Mouse (Mus musculus): Measurements from ENCODE around the gene Gfra1. TPM values are rescaled to one million over a fixed set of nuclear protein-coding genes. Genes with fewer than 3 reads are reported as not detected.
A peak's percentile ranks its signal among the peaks of the same experiment; 100 is the strongest.

The Gfra1 gene
- total RNA-seq, 1 experiment = 3.5 TPM

DNA sequence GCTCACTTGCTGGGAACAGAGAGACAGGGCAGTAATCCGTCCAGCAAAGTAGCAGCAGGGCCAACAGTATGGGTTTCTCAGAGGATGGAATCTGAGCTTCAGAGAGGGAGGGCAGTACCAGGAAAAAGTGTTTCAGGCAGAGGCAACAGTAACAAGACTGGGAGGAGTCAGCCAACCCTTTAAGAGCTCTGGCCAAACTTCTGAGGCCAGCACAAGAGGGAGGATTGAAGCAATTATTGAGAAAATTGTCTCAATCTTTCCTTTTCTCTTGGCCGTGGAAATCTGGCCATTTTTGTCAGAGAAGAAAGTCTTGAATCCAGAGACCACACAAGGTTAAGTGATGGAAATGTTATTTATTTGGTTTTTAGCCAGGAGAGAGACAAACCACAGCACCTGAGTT is 31.0 kb upstream of the Gfra1 start:
- H3K4me3 ChIP-seq (ENCODE audit: insufficient read depth in 1 of 2, low read depth in 1 of 2, low read length in 2 of 2, poor library complexity in 1 of 2, severe bottlenecking in 1 of 2) = no peak overlapping the region
- no peak overlapping the region for H3K27ac ChIP-seq (ENCODE audit: insufficient read depth, low read depth, low read length, poor library complexity, severe bottlenecking)
- DNase-seq (ENCODE audit: low read depth, low spot score) = no peak
- no peak overlapping the region for H3K9ac ChIP-seq (ENCODE audit: insufficient read depth, low read depth, low read length, poor library complexity, severe bottlenecking)
- H3K36me3 ChIP-seq (ENCODE audit: control insufficient read depth, insufficient read depth, low read length, poor library complexity, severe bottlenecking) = no peaks in the 10 kb centered on the region
- H3K9me3 ChIP-seq (ENCODE audit: control insufficient read depth, insufficient read depth, low read depth, low read length) = no peaks in the 10 kb centered on the region
- in situ Hi-C loops (cut with MboI; ENCODE audit: low sequenced_read_pairs in 2 of 2, unreplicated experiment in 2 of 2) = no loop called here
- TF ChIP-seq CHD2 (IDR thresholded peaks at IDR 0.05; ENCODE audit: low read depth, low read length) = no peak
- H3K4me1 ChIP-seq (ENCODE audit: control insufficient read depth in 2 of 2, insufficient read depth in 2 of 2, low read length in 2 of 2, poor library complexity in 1 of 2) = no peaks in the 10 kb centered on the region

DNA sequence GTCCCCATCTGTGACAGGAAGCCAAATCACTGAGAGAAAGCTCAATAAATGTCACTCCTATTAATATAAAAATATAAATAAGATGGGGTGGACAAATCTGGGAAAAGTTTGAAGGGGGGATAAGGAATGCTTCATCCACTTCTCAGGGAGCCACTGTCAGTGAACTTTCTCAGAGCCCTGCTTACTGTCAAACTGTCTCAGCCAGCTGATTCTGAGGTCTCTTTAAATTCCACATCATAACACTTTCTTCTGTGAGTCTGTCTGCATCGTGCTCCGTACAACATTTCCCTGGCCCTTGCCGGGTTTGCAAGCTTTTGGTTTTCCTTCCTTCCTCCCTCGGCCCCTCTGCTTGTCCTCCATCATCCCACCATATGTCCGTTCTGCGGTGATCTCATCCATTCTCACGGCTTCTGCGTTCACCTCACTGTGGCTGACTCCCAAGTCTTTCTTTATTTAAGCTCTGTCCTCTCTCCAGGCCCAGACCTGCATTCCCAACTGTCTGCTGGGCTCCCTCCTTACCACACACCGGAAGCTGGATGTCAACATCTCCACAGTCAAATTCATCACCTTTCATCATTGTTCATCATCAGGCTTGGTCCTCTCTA is 26.8 kb upstream of the Gfra1 start:
- Histone ChIP-seq H3K36me3 (ENCODE audit: control insufficient read depth, insufficient read depth, low read length, poor library complexity, severe bottlenecking) (no peaks in the 10 kb centered on the region), H3K4me3 (ENCODE audit: insufficient read depth in 1 of 2, low read depth in 1 of 2, low read length in 2 of 2, poor library complexity in 1 of 2, severe bottlenecking in 1 of 2) (no peak overlapping the region), H3K4me1 (ENCODE audit: control insufficient read depth in 2 of 2, insufficient read depth in 2 of 2, low read length in 2 of 2, poor library complexity in 1 of 2) (no peaks in the 10 kb centered on the region), H3K27ac (ENCODE audit: insufficient read depth, low read depth, low read length, poor library complexity, severe bottlenecking) (no peak overlapping the region), H3K9ac (ENCODE audit: insufficient read depth, low read depth, low read length, poor library complexity, severe bottlenecking) (no peak overlapping the region), H3K9me3 (ENCODE audit: control insufficient read depth, insufficient read depth, low read depth, low read length) (no peaks in the 10 kb centered on the region)
- in situ Hi-C loops (cut with MboI; ENCODE audit: low sequenced_read_pairs in 2 of 2, unreplicated experiment in 2 of 2) = no loop called here
- no peak for DNase-seq (ENCODE audit: low read depth, low spot score)
- TF ChIP-seq HCFC1 (IDR thresholded peaks at IDR 0.05; ENCODE audit: borderline replicate concordance, insufficient read depth, low read length) = no peak
- TF ChIP-seq ZC3H11A (IDR thresholded peaks at IDR 0.05; ENCODE audit: borderline replicate concordance, low read depth, low read length) = no peak
- TF ChIP-seq CHD2 (IDR thresholded peaks at IDR 0.05; ENCODE audit: low read depth, low read length) = no peak

GRCm38 (mm10) chr19:58474251-58474650 is 18.5 kb upstream of the Gfra1 start:
- H3K4me1 ChIP-seq (ENCODE audit: control insufficient read depth in 2 of 2, insufficient read depth in 2 of 2, low read length in 2 of 2, poor library complexity in 1 of 2) = no peaks in the 10 kb centered on the region
- TF ChIP-seq CHD2 (IDR thresholded peaks at IDR 0.05; ENCODE audit: low read depth, low read length) (no peak), HCFC1 (IDR thresholded peaks at IDR 0.05; ENCODE audit: borderline replicate concordance, insufficient read depth, low read length) (no peak), ZNF384 (IDR thresholded peaks at IDR 0.05; ENCODE audit: low read depth, low read length) (no peak), ZC3H11A (IDR thresholded peaks at IDR 0.05; ENCODE audit: borderline replicate concordance, low read depth, low read length) (no peak), MAFK (IDR thresholded peaks at IDR 0.05; ENCODE audit: insufficient read depth, low read depth, low read length) (no peak)
- no peak overlapping the region for H3K4me3 ChIP-seq (ENCODE audit: insufficient read depth in 1 of 2, low read depth in 1 of 2, low read length in 2 of 2, poor library complexity in 1 of 2, severe bottlenecking in 1 of 2)
- no peak overlapping the region for H3K27ac ChIP-seq (ENCODE audit: insufficient read depth, low read depth, low read length, poor library complexity, severe bottlenecking)
- no peak for DNase-seq (ENCODE audit: low read depth, low spot score)
- in situ Hi-C loops (cut with MboI; ENCODE audit: low sequenced_read_pairs in 2 of 2, unreplicated experiment in 2 of 2) = no loop called here
- no peaks in the 10 kb centered on the region for H3K36me3 ChIP-seq (ENCODE audit: control insufficient read depth, insufficient read depth, low read length, poor library complexity, severe bottlenecking)
- no peak overlapping the region for H3K9ac ChIP-seq (ENCODE audit: insufficient read depth, low read depth, low read length, poor library complexity, severe bottlenecking)
- H3K9me3 ChIP-seq (ENCODE audit: control insufficient read depth, insufficient read depth, low read depth, low read length) = no peaks in the 10 kb centered on the region

GRCm38 (mm10) chr19:58469421-58469820 is 13.7 kb upstream of the Gfra1 start:
- Histone ChIP-seq H3K9ac (ENCODE audit: insufficient read depth, low read depth, low read length, poor library complexity, severe bottlenecking) (no peak overlapping the region), H3K4me3 (ENCODE audit: insufficient read depth in 1 of 2, low read depth in 1 of 2, low read length in 2 of 2, poor library complexity in 1 of 2, severe bottlenecking in 1 of 2) (no peak overlapping the region), H3K27ac (ENCODE audit: insufficient read depth, low read depth, low read length, poor library complexity, severe bottlenecking) (no peak overlapping the region), H3K9me3 (ENCODE audit: control insufficient read depth, insufficient read depth, low read depth, low read length) (no peaks in the 10 kb centered on the region), H3K36me3 (ENCODE audit: control insufficient read depth, insufficient read depth, low read length, poor library complexity, severe bottlenecking) (no peaks in the 10 kb centered on the region), H3K4me1 (ENCODE audit: control insufficient read depth in 2 of 2, insufficient read depth in 2 of 2, low read length in 2 of 2, poor library complexity in 1 of 2) (no peaks in the 10 kb centered on the region)
- no peak for TF ChIP-seq HCFC1 (IDR thresholded peaks at IDR 0.05; ENCODE audit: borderline replicate concordance, insufficient read depth, low read length)
- TF ChIP-seq CHD2 (IDR thresholded peaks at IDR 0.05; ENCODE audit: low read depth, low read length) = no peak
- TF ChIP-seq ZC3H11A (IDR thresholded peaks at IDR 0.05; ENCODE audit: borderline replicate concordance, low read depth, low read length) = peak; percentile 98
- TF ChIP-seq ZNF384 (IDR thresholded peaks at IDR 0.05; ENCODE audit: low read depth, low read length) = no peak
- DNase-seq (ENCODE audit: low read depth, low spot score) = peak; percentile 66
- in situ Hi-C loops (cut with MboI; ENCODE audit: low sequenced_read_pairs in 2 of 2, unreplicated experiment in 2 of 2) = no loop called here

GRCm38 (mm10) chr19:58468331-58468730 is 12.6 kb upstream of the Gfra1 start:
- in situ Hi-C loops (cut with MboI; ENCODE audit: low sequenced_read_pairs in 2 of 2, unreplicated experiment in 2 of 2) = no loop called here
- no peaks in the 10 kb centered on the region for H3K9me3 ChIP-seq (ENCODE audit: control insufficient read depth, insufficient read depth, low read depth, low read length)
- no peak for DNase-seq (ENCODE audit: low read depth, low spot score)
- no peaks in the 10 kb centered on the region for H3K36me3 ChIP-seq (ENCODE audit: control insufficient read depth, insufficient read depth, low read length, poor library complexity, severe bottlenecking)
- no peak overlapping the region for H3K27ac ChIP-seq (ENCODE audit: insufficient read depth, low read depth, low read length, poor library complexity, severe bottlenecking)
- TF ChIP-seq ZC3H11A (IDR thresholded peaks at IDR 0.05; ENCODE audit: borderline replicate concordance, low read depth, low read length) = no peak
- TF ChIP-seq CHD2 (IDR thresholded peaks at IDR 0.05; ENCODE audit: low read depth, low read length) = no peak
- TF ChIP-seq MAFK (IDR thresholded peaks at IDR 0.05; ENCODE audit: insufficient read depth, low read depth, low read length) = no peak
- TF ChIP-seq HCFC1 (IDR thresholded peaks at IDR 0.05; ENCODE audit: borderline replicate concordance, insufficient read depth, low read length) = no peak
- TF ChIP-seq ZNF384 (IDR thresholded peaks at IDR 0.05; ENCODE audit: low read depth, low read length) = no peak
- no peak overlapping the region for H3K4me3 ChIP-seq (ENCODE audit: insufficient read depth in 1 of 2, low read depth in 1 of 2, low read length in 2 of 2, poor library complexity in 1 of 2, severe bottlenecking in 1 of 2)
- H3K9ac ChIP-seq (ENCODE audit: insufficient read depth, low read depth, low read length, poor library complexity, severe bottlenecking) = no peak overlapping the region
- H3K4me1 ChIP-seq (ENCODE audit: control insufficient read depth in 2 of 2, insufficient read depth in 2 of 2, low read length in 2 of 2, poor library complexity in 1 of 2) = no peaks in the 10 kb centered on the region
